ENCODE assay signal across 9 mouse cellular contexts in the genomic region with DNA sequence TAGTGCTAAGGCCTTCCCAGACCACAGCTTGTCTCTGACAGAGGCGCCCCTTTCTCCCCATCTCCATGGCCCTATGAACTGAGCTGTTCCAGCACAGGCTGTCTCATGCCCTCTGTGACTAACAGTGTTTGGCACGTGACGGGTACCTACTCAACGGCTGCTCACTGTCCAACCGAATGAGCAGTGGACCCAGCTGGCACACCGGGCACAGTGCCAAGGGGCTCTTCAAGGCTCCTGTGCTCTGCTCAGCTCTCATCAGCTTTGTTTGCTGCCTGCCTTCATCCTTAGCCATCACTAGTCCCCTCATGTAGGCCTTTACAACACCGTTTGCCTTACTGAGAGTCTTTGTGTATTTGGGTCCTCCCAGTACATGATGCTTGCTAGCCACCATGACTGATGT. TPM values are rescaled to one million over a fixed set of nuclear protein-coding genes. Genes with fewer than 3 reads are reported as not detected.
DNase-seq lines count a peak whose midpoint lies in the region; ATAC-seq lines count a peak whose summit lies in the region.
"Had no signal": no experiment of that assay in that cellular context is flagged by ENCODE, and none has a peak within 500 bp of the region (broad histone marks: within the 10 kb centered on the region; RNA-seq: fewer than 3 reads in every experiment).

No protein-coding gene starts in this region.

- ATAC-seq in lung, embryonic 16.5 days (ENCODE audit: low read depth), result peak; percentile 29; the same call in 1 of the 2 replicates
- peak; percentile 83 for ATAC-seq in hindbrain, embryonic 15.5 days (ENCODE audit: low FRiP score, low read depth)
- peak; percentile 48; the same call in 1 of the 2 replicates for ATAC-seq in neural tube, embryonic 15.5 days (ENCODE audit: low FRiP score)

- DNase-seq in lung, postnatal 25 days (ENCODE audit: low spot score), result no peak
- peak; percentile 39 for DNase-seq in brain, embryonic 18.5 days (ENCODE audit: low read depth, low spot score)
- no peak for DNase-seq in T-cell, adult 2 months (ENCODE audit: low spot score)
- DNase-seq in urinary bladder, postnatal 4 days (ENCODE audit: low spot score in 2 of 2), result no peak
- no peak for DNase-seq in lung, postnatal 36 days

- H3K4me3 ChIP-seq in lung, embryonic 16.5 days (ENCODE audit: low read length), result no peak overlapping the region
- H3K4me3 ChIP-seq in hindbrain, embryonic 15.5 days, result no peak overlapping the region
- no peak overlapping the region for H3K4me3 ChIP-seq in neural tube, embryonic 15.5 days (replicated peaks)
- H3K4me3 ChIP-seq: lung, embryonic 15.5 days had no signal

- peaks cover 3% of the 10 kb centered on the region; the same call in 1 of the 2 replicates for H3K4me1 ChIP-seq in lung, embryonic 16.5 days (replicated peaks; ENCODE audit: control insufficient read depth, insufficient read depth, low read length)
- peaks cover 27% of the 10 kb centered on the region for H3K4me1 ChIP-seq in hindbrain, embryonic 15.5 days (replicated peaks)
- H3K4me1 ChIP-seq in neural tube, embryonic 15.5 days, result peaks cover 31% of the 10 kb centered on the region

- no peaks in the 10 kb centered on the region for H3K36me3 ChIP-seq in lung, embryonic 16.5 days (ENCODE audit: control insufficient read depth, insufficient read depth, low read length)
- no peaks in the 10 kb centered on the region for H3K36me3 ChIP-seq in hindbrain, embryonic 15.5 days
- H3K36me3 ChIP-seq in neural tube, embryonic 15.5 days, result no peaks in the 10 kb centered on the region; the same call in 1 of the 2 replicates

- H3K9ac ChIP-seq in lung, embryonic 16.5 days (ENCODE audit: low read length), result no peak overlapping the region
- H3K9ac ChIP-seq in hindbrain, embryonic 15.5 days, result no peak overlapping the region
- no peak overlapping the region for H3K9ac ChIP-seq in neural tube, embryonic 15.5 days (replicated peaks)
- H3K9ac ChIP-seq: lung, embryonic 15.5 days had no signal

- H3K27me3 ChIP-seq in lung, embryonic 16.5 days (ENCODE audit: control insufficient read depth, insufficient read depth, low read depth, low read length), result no peaks in the 10 kb centered on the region
- no peaks in the 10 kb centered on the region for H3K27me3 ChIP-seq in hindbrain, embryonic 15.5 days
- no peaks in the 10 kb centered on the region for H3K27me3 ChIP-seq in neural tube, embryonic 15.5 days (replicated peaks)
- H3K27me3 ChIP-seq: lung, embryonic 15.5 days had no signal

- 61% methylated on average over 7 of the region's 7 CpGs for WGBS in lung, embryonic 16.5 days
- WGBS in hindbrain, embryonic 15.5 days, result 43% methylated on average over 7 of the region's 7 CpGs
- WGBS in neural tube, embryonic 15.5 days, result 37% methylated on average over 7 of the region's 7 CpGs

- H3K9me3 ChIP-seq in lung, embryonic 16.5 days (ENCODE audit: control insufficient read depth, low read length), result no peaks in the 10 kb centered on the region
- H3K9me3 ChIP-seq in hindbrain, embryonic 15.5 days, result no peaks in the 10 kb centered on the region
- H3K9me3 ChIP-seq in neural tube, embryonic 15.5 days (replicated peaks), result no peaks in the 10 kb centered on the region
- H3K9me3 ChIP-seq: lung, embryonic 15.5 days had no signal

- no peak overlapping the region for H3K27ac ChIP-seq in lung, embryonic 16.5 days (ENCODE audit: low read length)
- peak overlapping the region; percentile 77 for H3K27ac ChIP-seq in hindbrain, embryonic 15.5 days (replicated peaks)
- peak overlapping the region; percentile 71 for H3K27ac ChIP-seq in neural tube, embryonic 15.5 days (replicated peaks)
- H3K27ac ChIP-seq: lung, embryonic 15.5 days had no signal

- H3K4me2 ChIP-seq in lung, embryonic 16.5 days (ENCODE audit: low read depth, low read length), result no peak overlapping the region
- H3K4me2 ChIP-seq in hindbrain, embryonic 15.5 days, result no peak overlapping the region
- H3K4me2 ChIP-seq in neural tube, embryonic 15.5 days, result no peak overlapping the region
- H3K4me2 ChIP-seq: lung, embryonic 15.5 days had no signal

RNA-seq across cellular contexts. Expression of a gene that starts 27.5 kb away (rescaled TPM):
- polyA plus RNA-seq in lung, embryonic 16.5 days (2015; fragmentation: Nextera tagmentation; extraction: Ambion mirVana), result 8.2 and 9.4 TPM in 2 replicates
- 4.2 and 4.4 TPM in 2 replicates for polyA plus RNA-seq in hindbrain, embryonic 15.5 days (2015; fragmentation: Nextera tagmentation; extraction: Ambion mirVana)
- polyA plus RNA-seq in neural tube, embryonic 15.5 days (2015; fragmentation: Nextera tagmentation; extraction: Ambion mirVana), result 4.2 and 10.1 TPM in 2 replicates

Comparison
In these comparisons a context has a peak if more than half of its experiments do, and no peak if none do; other contexts are left out.
1. ATAC-seq: peak in every context shown above with its lines; median percentile 83 in hindbrain, embryonic 15.5 days; 48 in neural tube, embryonic 15.5 days; 29 in lung, embryonic 16.5 days.